22 mouse cellular contexts compared by ENCODE assay signal in genomic region chr2:29501381-29501780, GRCm38 (mm10).
"Had no signal": no experiment of that assay in that cellular context is flagged by ENCODE, and none has a peak within 500 bp of the region (broad histone marks: within the 10 kb centered on the region; RNA-seq: fewer than 3 reads in every experiment).

No protein-coding gene starts in this region.

- H3K4me1 ChIP-seq: liver, embryonic 15.5 days; lung, embryonic 15.5 days had no signal

- H3K27me3 ChIP-seq: liver, embryonic 15.5 days; lung, embryonic 15.5 days; megakaryocyte, embryonic 14.5 days; midbrain, embryonic 12.5 days; neural tube, embryonic 13.5 days; neural tube, embryonic 15.5 days had no signal

- H3K9me3 ChIP-seq: liver, embryonic 15.5 days; lung, embryonic 15.5 days; megakaryocyte, embryonic 14.5 days; midbrain, embryonic 12.5 days; neural tube, embryonic 13.5 days; neural tube, embryonic 15.5 days had no signal

- H3K9ac ChIP-seq: liver, embryonic 15.5 days; liver, postnatal 0 days; lung, embryonic 15.5 days; midbrain, embryonic 12.5 days; neural tube, embryonic 13.5 days; neural tube, embryonic 15.5 days had no signal

- DNase-seq: liver, postnatal 0 days; lung, adult 2 months; lung, postnatal 14 days; lung, postnatal 36 days; midbrain, embryonic 14.5 days; retina, postnatal 1 day; right cerebral cortex, adult 18-20 months; right cerebral cortex, postnatal 25 days; right cerebral cortex, postnatal 4 days; thymus, adult 18-20 months; thymus, postnatal 14 days; thymus, postnatal 36 days had no signal

- H3K27ac ChIP-seq: liver, embryonic 15.5 days; lung, embryonic 15.5 days; macrophage; midbrain, embryonic 12.5 days; neural tube, embryonic 13.5 days; neural tube, embryonic 15.5 days had no signal

- H3K4me3 ChIP-seq: liver, embryonic 15.5 days; lung, embryonic 15.5 days; megakaryocyte, embryonic 14.5 days; midbrain, embryonic 12.5 days; myocyte; neural tube, embryonic 13.5 days; neural tube, embryonic 15.5 days had no signal

- H3K4me2 ChIP-seq: liver, embryonic 15.5 days; lung, embryonic 15.5 days; midbrain, embryonic 12.5 days; neural tube, embryonic 13.5 days; neural tube, embryonic 15.5 days had no signal

- ATAC-seq: liver, postnatal 0 days; lung, postnatal 0 days; midbrain, embryonic 16.5 days had no signal

- H3K36me3 ChIP-seq: liver, embryonic 15.5 days; lung, embryonic 15.5 days; midbrain, embryonic 12.5 days; neural tube, embryonic 15.5 days had no signal
